Mouse (Mus musculus): ENCODE results near the gene D17H6S53E. TPM values are rescaled to one million over a fixed set of nuclear protein-coding genes. Genes with fewer than 3 reads are reported as not detected.

Gene D17H6S53E
- polyA plus RNA-seq, 2 experiments = 5.7 to 6.4 TPM

DNA sequence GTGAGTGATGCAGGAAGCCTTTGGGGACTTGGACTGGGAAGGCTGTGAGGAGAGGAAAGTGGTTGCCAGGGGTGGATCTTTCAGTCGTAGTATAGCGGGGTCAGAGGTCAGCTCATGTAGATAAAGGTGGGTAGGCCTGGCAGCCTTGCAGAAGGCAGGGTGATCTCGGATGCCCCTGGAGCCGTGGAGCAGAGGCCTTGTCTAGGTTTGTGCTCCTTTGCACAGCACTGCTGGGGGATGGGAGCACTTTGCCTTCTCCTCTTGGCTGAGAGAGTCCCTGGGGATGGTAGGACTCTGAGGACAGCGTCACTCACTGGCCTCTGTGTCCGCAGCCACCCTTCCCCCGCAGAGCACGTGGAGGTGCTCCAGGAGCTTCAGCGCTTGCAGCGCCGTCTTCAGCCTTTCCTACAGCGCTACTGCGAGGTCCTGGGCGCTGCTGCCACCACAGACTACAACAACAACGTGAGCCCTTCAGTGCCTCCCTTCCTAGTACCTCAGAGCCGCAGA is 14.4 kb downstream of the D17H6S53E start:
- peaks cover 9% of the 10 kb centered on the region; the same call in 1 of the 2 replicates for H3K4me1 ChIP-seq (ENCODE audit: control insufficient read depth, insufficient read depth, low read length)
- TF ChIP-seq POLR2A (IDR thresholded peaks at IDR 0.05; ENCODE audit: borderline replicate concordance, extremely low read depth, insufficient read depth, insufficient read length) = no peak
- 84% methylated on average over 16 of the region's 16 CpGs for WGBS

DNA sequence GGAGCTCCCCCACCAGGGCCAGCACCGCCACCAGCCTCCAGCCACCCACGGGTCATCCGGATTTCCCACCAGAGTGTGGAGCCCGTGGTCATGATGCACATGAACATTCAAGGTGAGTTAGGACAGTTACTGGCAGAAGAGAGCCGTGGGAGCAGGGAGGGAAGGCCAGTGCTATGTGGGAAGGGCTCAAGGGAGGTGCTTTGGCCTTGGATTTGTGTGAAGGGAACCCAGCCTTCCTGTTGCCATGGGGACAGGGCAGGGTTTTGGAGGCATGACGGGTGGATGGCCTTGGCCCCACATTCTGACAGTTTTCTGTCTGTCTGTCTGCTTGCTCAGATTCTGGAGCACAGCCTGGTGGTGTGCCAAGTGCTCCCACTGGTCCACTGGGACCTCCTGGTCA is 15.8 kb downstream of the D17H6S53E start:
- 0 out of 2 replicates have a peak, but pooled peaks cover 3% of the 10 kb centered on the region for H3K4me1 ChIP-seq (ENCODE audit: control insufficient read depth, insufficient read depth, low read length)
- H3K4me3 ChIP-seq (replicated peaks; ENCODE audit: low read length) = no peak overlapping the region
- no peak for TF ChIP-seq POLR2A (IDR thresholded peaks at IDR 0.05; ENCODE audit: borderline replicate concordance, extremely low read depth, insufficient read depth, insufficient read length)
- no peaks in the 10 kb centered on the region for H3K27me3 ChIP-seq (ENCODE audit: control insufficient read depth, insufficient read depth, low read length)
- no peak for ATAC-seq (ENCODE audit: low FRiP score, low read depth)
- H3K36me3 ChIP-seq (ENCODE audit: control insufficient read depth, insufficient read depth, low read length) = peaks cover 90% of the 10 kb centered on the region
- H3K9ac ChIP-seq (ENCODE audit: low read depth, low read length, severe bottlenecking) = no peak overlapping the region
- H3K4me2 ChIP-seq (replicated peaks; ENCODE audit: low read depth, low read length, severe bottlenecking) = no peak overlapping the region
- no peak for DNase-seq (ENCODE audit: low spot score)
- H3K27ac ChIP-seq (replicated peaks; ENCODE audit: low read depth, low read length) = no peak overlapping the region
- WGBS = 90% methylated on average over 6 of the region's 6 CpGs
- H3K9me3 ChIP-seq (ENCODE audit: control insufficient read depth, low read length) = no peaks in the 10 kb centered on the region

More for the DNA sequence above, 14.4 kb downstream of the D17H6S53E start:
- H3K36me3 ChIP-seq (ENCODE audit: control insufficient read depth, insufficient read depth, low read length) = peaks cover 76% of the 10 kb centered on the region
- DNase-seq (ENCODE audit: low spot score) = no peak
- no peak overlapping the region for H3K9ac ChIP-seq (ENCODE audit: low read depth, low read length, severe bottlenecking)
- no peak for ATAC-seq (ENCODE audit: low FRiP score, low read depth)
- H3K4me3 ChIP-seq (replicated peaks; ENCODE audit: low read length) = no peak overlapping the region
- no peaks in the 10 kb centered on the region for H3K9me3 ChIP-seq (ENCODE audit: control insufficient read depth, low read length)
- H3K4me2 ChIP-seq (replicated peaks; ENCODE audit: low read depth, low read length, severe bottlenecking) = no peak overlapping the region
- H3K27ac ChIP-seq (replicated peaks; ENCODE audit: low read depth, low read length) = no peak overlapping the region
- no peaks in the 10 kb centered on the region for H3K27me3 ChIP-seq (ENCODE audit: control insufficient read depth, insufficient read depth, low read length)

DNA sequence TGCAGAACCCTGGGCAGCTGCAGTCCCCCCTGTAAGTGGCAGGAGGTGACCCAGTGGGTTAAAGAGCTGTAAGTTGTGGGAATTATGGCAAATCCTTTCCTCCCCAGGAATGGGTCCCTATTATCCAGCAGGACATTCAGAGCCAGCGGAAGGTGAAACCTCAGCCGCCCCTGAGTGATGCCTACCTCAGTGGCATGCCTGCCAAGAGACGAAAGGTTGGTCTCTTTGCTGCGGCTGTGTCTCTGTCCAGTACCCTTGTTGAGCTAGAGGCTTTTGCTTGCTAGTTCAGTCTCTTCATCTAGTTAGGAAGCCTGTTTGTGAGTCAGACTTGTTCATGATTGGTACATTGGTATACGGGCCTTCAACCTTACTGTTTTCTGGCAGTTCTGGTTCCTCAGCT is 20.0 kb downstream of the D17H6S53E start:
- no peak overlapping the region for H3K27ac ChIP-seq (replicated peaks; ENCODE audit: low read depth, low read length)
- no peaks in the 10 kb centered on the region for H3K27me3 ChIP-seq (ENCODE audit: control insufficient read depth, insufficient read depth, low read length)
- no peak for TF ChIP-seq POLR2A (IDR thresholded peaks at IDR 0.05; ENCODE audit: borderline replicate concordance, extremely low read depth, insufficient read depth, insufficient read length)
- peaks cover 99% of the 10 kb centered on the region for H3K36me3 ChIP-seq (ENCODE audit: control insufficient read depth, insufficient read depth, low read length)
- no peaks in the 10 kb centered on the region for H3K4me1 ChIP-seq (ENCODE audit: control insufficient read depth, insufficient read depth, low read length)
- no peaks in the 10 kb centered on the region for H3K9me3 ChIP-seq (ENCODE audit: control insufficient read depth, low read length)
- no peak for ATAC-seq (ENCODE audit: low FRiP score, low read depth)
- H3K4me2 ChIP-seq (replicated peaks; ENCODE audit: low read depth, low read length, severe bottlenecking) = no peak overlapping the region
- 85% methylated on average over 5 of the region's 5 CpGs for WGBS
- H3K9ac ChIP-seq (ENCODE audit: low read depth, low read length, severe bottlenecking) = no peak overlapping the region
- no peak for DNase-seq (ENCODE audit: low spot score)
- no peak overlapping the region for H3K4me3 ChIP-seq (replicated peaks; ENCODE audit: low read length)

DNA sequence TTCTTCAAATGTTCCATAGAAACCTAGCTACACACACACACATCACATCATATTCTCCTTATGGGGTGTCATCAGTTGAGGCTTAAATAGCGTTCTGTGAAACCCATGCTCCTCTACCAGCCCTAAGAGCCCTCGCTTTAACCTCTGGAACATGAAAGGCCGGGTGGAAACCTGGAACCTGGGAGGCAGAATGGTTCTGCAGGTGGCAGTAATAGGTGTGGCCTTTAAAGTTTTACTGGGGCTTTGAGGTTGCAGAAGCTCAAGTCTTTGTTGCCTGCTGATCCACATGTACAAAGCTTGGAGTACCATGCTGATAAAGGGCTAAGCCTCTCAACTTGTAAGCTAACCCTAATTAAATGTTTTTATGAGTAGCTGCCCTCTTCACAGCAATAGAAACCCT is 21.2 kb downstream of the D17H6S53E start:
- H3K36me3 ChIP-seq (ENCODE audit: control insufficient read depth, insufficient read depth, low read length) = peaks cover 99% of the 10 kb centered on the region
- WGBS = 39% methylated on average over 3 of the region's 3 CpGs
- H3K4me1 ChIP-seq (ENCODE audit: control insufficient read depth, insufficient read depth, low read length) = no peaks in the 10 kb centered on the region
- no peak overlapping the region for H3K4me2 ChIP-seq (replicated peaks; ENCODE audit: low read depth, low read length, severe bottlenecking)
- H3K9ac ChIP-seq (ENCODE audit: low read depth, low read length, severe bottlenecking) = no peak overlapping the region
- 0 out of 2 replicates have a peak, but pooled peaks have one; percentile 1 for ATAC-seq (ENCODE audit: low FRiP score, low read depth)
- H3K4me3 ChIP-seq (replicated peaks; ENCODE audit: low read length) = no peak overlapping the region
- H3K27ac ChIP-seq (replicated peaks; ENCODE audit: low read depth, low read length) = no peak overlapping the region
- no peaks in the 10 kb centered on the region for H3K27me3 ChIP-seq (ENCODE audit: control insufficient read depth, insufficient read depth, low read length)
- no peak for DNase-seq (ENCODE audit: low spot score)
- no peak for TF ChIP-seq POLR2A (IDR thresholded peaks at IDR 0.05; ENCODE audit: borderline replicate concordance, extremely low read depth, insufficient read depth, insufficient read length)
- no peaks in the 10 kb centered on the region for H3K9me3 ChIP-seq (ENCODE audit: control insufficient read depth, low read length)

DNA sequence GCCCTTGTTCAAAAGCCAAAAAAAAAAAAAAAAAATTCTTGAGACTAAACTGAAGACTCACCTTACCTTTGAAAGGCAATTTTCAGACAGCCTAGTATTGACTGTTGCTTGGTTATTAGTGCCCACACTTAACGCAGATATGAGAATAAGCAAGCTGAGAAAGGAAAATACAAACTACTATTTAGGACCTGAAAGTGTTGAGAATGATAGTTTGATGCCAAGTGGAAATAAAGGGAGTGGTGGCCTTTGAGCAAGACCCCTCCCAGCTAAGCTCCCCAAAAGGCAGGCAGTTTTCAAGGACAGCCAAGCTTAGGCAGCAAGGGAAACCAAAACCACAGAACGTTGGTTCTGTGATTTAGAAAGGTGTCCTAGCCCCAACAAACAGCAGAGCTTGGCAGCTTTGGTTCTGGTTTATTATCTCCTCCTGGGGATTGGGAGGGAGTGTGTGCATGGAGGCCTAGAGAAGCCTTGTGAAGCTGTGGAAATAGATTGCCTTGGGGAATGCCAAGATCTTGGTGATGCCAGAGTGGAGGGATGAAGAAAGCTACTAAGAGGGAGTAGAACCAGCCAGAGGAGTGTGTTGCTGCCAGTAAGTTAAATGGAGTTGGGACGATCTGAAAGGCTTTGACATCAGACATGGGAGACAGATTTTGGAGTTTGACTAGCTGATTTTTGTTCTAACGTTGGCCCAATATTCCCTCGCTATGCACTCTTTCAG is 21.9 kb downstream of the D17H6S53E start:
- TF ChIP-seq POLR2A (IDR thresholded peaks at IDR 0.05; ENCODE audit: borderline replicate concordance, extremely low read depth, insufficient read depth, insufficient read length) = no peak
- Histone ChIP-seq H3K27me3 (ENCODE audit: control insufficient read depth, insufficient read depth, low read length) (no peaks in the 10 kb centered on the region), H3K4me3 (replicated peaks; ENCODE audit: low read length) (no peak overlapping the region), H3K27ac (replicated peaks; ENCODE audit: low read depth, low read length) (0 out of 2 replicates have a peak overlapping the region, but pooled peaks have one; percentile 19), H3K9ac (ENCODE audit: low read depth, low read length, severe bottlenecking) (no peak overlapping the region), H3K4me2 (replicated peaks; ENCODE audit: low read depth, low read length, severe bottlenecking) (no peak overlapping the region), H3K36me3 (ENCODE audit: control insufficient read depth, insufficient read depth, low read length) (peaks cover 99% of the 10 kb centered on the region), H3K9me3 (ENCODE audit: control insufficient read depth, low read length) (no peaks in the 10 kb centered on the region), H3K4me1 (ENCODE audit: control insufficient read depth, insufficient read depth, low read length) (no peaks in the 10 kb centered on the region)
- DNase-seq (ENCODE audit: low spot score) (no peak), ATAC-seq (ENCODE audit: low FRiP score, low read depth) (0 out of 2 replicates have a peak, but pooled peaks have one; percentile 2)
- WGBS = 68% methylated on average over 5 of the region's 5 CpGs

All from limb, embryonic 14.5 days (tissue).